12 mouse cellular contexts compared by ENCODE assay signal in the genomic region with DNA sequence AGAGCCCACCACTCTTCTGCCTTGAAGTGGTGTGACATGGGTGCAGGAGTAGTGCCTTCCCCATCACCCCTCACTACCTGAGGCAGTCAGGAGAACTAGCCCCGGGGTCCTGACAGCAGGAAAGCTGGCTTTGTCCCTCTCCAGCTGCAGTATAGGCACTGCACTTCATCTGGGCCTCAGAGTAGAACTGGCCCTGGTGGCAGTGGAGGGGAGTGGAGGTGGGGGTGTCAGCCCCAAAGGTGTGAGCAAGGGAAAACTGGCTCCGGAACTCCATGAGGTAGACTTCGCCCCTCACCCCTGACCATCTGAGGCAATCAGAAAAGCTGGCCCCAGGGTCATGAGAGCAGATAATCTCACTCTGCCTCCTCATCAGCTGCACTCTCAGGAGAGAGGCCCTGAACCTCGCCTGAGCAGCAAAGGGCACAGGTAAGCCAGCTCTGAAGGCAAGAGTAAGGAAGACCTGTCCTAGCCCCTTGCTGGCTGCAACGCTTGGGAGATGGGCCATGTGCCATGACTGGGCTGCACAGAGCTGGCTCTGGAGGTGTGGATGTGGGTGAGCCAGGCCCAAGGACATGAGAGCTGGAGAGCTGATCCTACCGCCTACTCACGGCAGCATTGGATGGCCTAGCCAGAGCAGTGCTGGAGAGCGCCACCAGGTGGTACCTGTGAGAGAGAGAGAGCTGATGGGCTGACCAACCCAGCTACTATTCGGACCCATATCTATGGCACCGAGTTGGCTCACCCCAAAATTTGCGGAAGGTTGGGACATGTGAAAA.
DNase-seq lines count a peak whose midpoint lies in the region; ATAC-seq lines count a peak whose summit lies in the region.
"Had no signal": no experiment of that assay in that cellular context is flagged by ENCODE, and none has a peak within 500 bp of the region (broad histone marks: within the 10 kb centered on the region; RNA-seq: fewer than 3 reads in every experiment).

No protein-coding gene starts in this region.

- H3K9ac ChIP-seq in embryonic facial prominence, embryonic 11.5 days (replicated peaks; ENCODE audit: low read length) = no peak overlapping the region
- no peak overlapping the region for H3K9ac ChIP-seq in kidney, embryonic 16.5 days (replicated peaks; ENCODE audit: low read length)
- H3K9ac ChIP-seq in kidney, embryonic 14.5 days (ENCODE audit: low read depth, low read length) = no peak overlapping the region
- H3K9ac ChIP-seq: limb, embryonic 13.5 days had no signal

- no peak overlapping the region for H3K27ac ChIP-seq in embryonic facial prominence, embryonic 11.5 days (replicated peaks; ENCODE audit: low read depth, low read length)
- H3K27ac ChIP-seq in embryonic facial prominence, embryonic 10.5 days (replicated peaks) = no peak overlapping the region
- H3K27ac ChIP-seq in kidney, embryonic 16.5 days (ENCODE audit: low read length) = no peak overlapping the region
- no peak overlapping the region for H3K27ac ChIP-seq in kidney, embryonic 14.5 days (ENCODE audit: low read depth, low read length)
- H3K27ac ChIP-seq: limb, embryonic 13.5 days had no signal

- ATAC-seq in embryonic facial prominence, embryonic 11.5 days (replicated peaks; ENCODE audit: insufficient number of reproducible peaks, low FRiP score, low TSS enrichment, low read depth) = 0 out of 2 replicates have a peak, but pooled peaks have one; percentile 20
- 0 out of 2 replicates have a peak, but pooled peaks have one; percentile 54 for ATAC-seq in kidney, embryonic 16.5 days (ENCODE audit: low FRiP score, low TSS enrichment)
- no peak for ATAC-seq in kidney, embryonic 14.5 days (ENCODE audit: low FRiP score, low TSS enrichment)

- no peaks in the 10 kb centered on the region for H3K4me1 ChIP-seq in embryonic facial prominence, embryonic 11.5 days (ENCODE audit: control insufficient read depth, insufficient read depth, low read length)
- H3K4me1 ChIP-seq in embryonic facial prominence, embryonic 10.5 days = no peaks in the 10 kb centered on the region
- no peaks in the 10 kb centered on the region for H3K4me1 ChIP-seq in kidney, embryonic 16.5 days (ENCODE audit: insufficient read depth, low read length)
- H3K4me1 ChIP-seq in kidney, embryonic 14.5 days (ENCODE audit: control insufficient read depth, insufficient read depth, low read length) = no peaks in the 10 kb centered on the region
- H3K4me1 ChIP-seq: limb, embryonic 13.5 days had no signal

- H3K36me3 ChIP-seq in embryonic facial prominence, embryonic 11.5 days (replicated peaks; ENCODE audit: control insufficient read depth, insufficient read depth, low read depth, low read length) = no peaks in the 10 kb centered on the region
- H3K36me3 ChIP-seq in embryonic facial prominence, embryonic 10.5 days (replicated peaks) = no peaks in the 10 kb centered on the region
- no peaks in the 10 kb centered on the region for H3K36me3 ChIP-seq in kidney, embryonic 16.5 days (ENCODE audit: insufficient read depth, low read length)
- no peaks in the 10 kb centered on the region for H3K36me3 ChIP-seq in kidney, embryonic 14.5 days (ENCODE audit: control insufficient read depth, insufficient read depth, low read length)
- H3K36me3 ChIP-seq: limb, embryonic 13.5 days had no signal

- H3K27me3 ChIP-seq in embryonic facial prominence, embryonic 11.5 days (ENCODE audit: control insufficient read depth, insufficient read depth, low read length) = no peaks in the 10 kb centered on the region
- H3K27me3 ChIP-seq in embryonic facial prominence, embryonic 10.5 days (replicated peaks; ENCODE audit: low read depth, poor library complexity, severe bottlenecking) = no peaks in the 10 kb centered on the region
- no peaks in the 10 kb centered on the region for H3K27me3 ChIP-seq in kidney, embryonic 16.5 days (ENCODE audit: insufficient read depth, low read length)
- no peaks in the 10 kb centered on the region for H3K27me3 ChIP-seq in kidney, embryonic 14.5 days (ENCODE audit: control insufficient read depth, insufficient read depth, low read length)
- H3K27me3 ChIP-seq: limb, embryonic 13.5 days had no signal

- H3K4me2 ChIP-seq in embryonic facial prominence, embryonic 11.5 days (ENCODE audit: low read depth, low read length) = no peak overlapping the region
- no peak overlapping the region for H3K4me2 ChIP-seq in kidney, embryonic 16.5 days (replicated peaks; ENCODE audit: low read depth, low read length)
- H3K4me2 ChIP-seq in kidney, embryonic 14.5 days (replicated peaks; ENCODE audit: low read depth, low read length) = no peak overlapping the region
- H3K4me2 ChIP-seq: limb, embryonic 13.5 days had no signal

- no peak overlapping the region for H3K4me3 ChIP-seq in embryonic facial prominence, embryonic 11.5 days (ENCODE audit: low read depth, low read length)
- H3K4me3 ChIP-seq in embryonic facial prominence, embryonic 10.5 days = no peak overlapping the region
- no peak overlapping the region for H3K4me3 ChIP-seq in kidney, embryonic 16.5 days (ENCODE audit: low read length)
- no peak overlapping the region for H3K4me3 ChIP-seq in kidney, embryonic 14.5 days (ENCODE audit: low read length)
- H3K4me3 ChIP-seq: limb, embryonic 13.5 days had no signal

- 81% methylated on average over 11 of the region's 11 CpGs for WGBS in embryonic facial prominence, embryonic 11.5 days
- WGBS in embryonic facial prominence, embryonic 10.5 days = 74% methylated on average over 11 of the region's 11 CpGs
- WGBS in kidney, embryonic 16.5 days = 81% methylated on average over 11 of the region's 11 CpGs
- 77% methylated on average over 11 of the region's 11 CpGs for WGBS in kidney, embryonic 14.5 days

- H3K9me3 ChIP-seq in embryonic facial prominence, embryonic 11.5 days (replicated peaks; ENCODE audit: control insufficient read depth, low read length) = no peaks in the 10 kb centered on the region
- H3K9me3 ChIP-seq in embryonic facial prominence, embryonic 10.5 days = no peaks in the 10 kb centered on the region
- H3K9me3 ChIP-seq in kidney, embryonic 16.5 days (ENCODE audit: low read length) = no peaks in the 10 kb centered on the region
- H3K9me3 ChIP-seq in kidney, embryonic 14.5 days (ENCODE audit: control insufficient read depth, low read length) = no peaks in the 10 kb centered on the region
- H3K9me3 ChIP-seq: limb, embryonic 13.5 days had no signal

- DNase-seq in embryonic facial prominence, embryonic 11.5 days (ENCODE audit: low spot score) = no peak
- DNase-seq in embryonic facial prominence, embryonic 10.5 days (ENCODE audit: low spot score) = no peak
- DNase-seq in testis, postnatal 10 days (ENCODE audit: low spot score) = peak; percentile 54
- DNase-seq in testis, postnatal 14 days (ENCODE audit: low spot score) = no peak
- DNase-seq in retina, embryonic 14.5 days (ENCODE audit: low spot score) = no peak
- DNase-seq in frontal cortex, postnatal 25 days (ENCODE audit: low spot score in 2 of 2) = no peak
- DNase-seq: adrenal gland, postnatal 14 days; heart, postnatal 36 days; kidney, postnatal 10 days had no signal
